Mouse (Mus musculus) hindbrain, postnatal 0 days (tissue): ENCODE measurements around the gene Ppp2ca. TPM values are rescaled to one million over a fixed set of nuclear protein-coding genes. Genes with fewer than 3 reads are reported as not detected.

Experiments used
- ATAC-seq: fragments of 200-750 bp; cut with Nextera tagmentation; 2 replicates; pipeline ENCODE4 v1.8.0; 2017; ENCODE audit warnings: mild to moderate bottlenecking, moderate TSS enrichment, moderate library complexity
- DNase-seq: peaks from one replicate; pipeline ENCODE4 v3.0.0-alpha.2; 2015; ENCODE audit warnings: low spot score
- H3K27ac ChIP-seq: fragments of 300-500 bp; sonication (generic); 2 replicates; pipeline ENCODE4 v1.5.1; 2014; ENCODE audit warnings: mild to moderate bottlenecking
- H3K27me3 ChIP-seq: fragments of 300-500 bp; sonication (generic); 2 replicates; pipeline ENCODE4 v1.6.1; 2014; ENCODE audit warnings: low read length, mixed read lengths; ENCODE audit not compliant: insufficient read depth
- H3K36me3 ChIP-seq: fragments of 300-500 bp; sonication (generic); 2 replicates; pipeline ENCODE4 v1.6.1; 2014; ENCODE audit warnings: low read length, mixed read lengths; ENCODE audit not compliant: insufficient read depth
- H3K4me1 ChIP-seq: fragments of 300-500 bp; sonication (generic); 2 replicates; pipeline ENCODE4 v1.6.1; 2014; ENCODE audit warnings: antibody characterized with exemption, low read length, mixed read lengths; ENCODE audit not compliant: insufficient read depth
- H3K4me2 ChIP-seq: fragments of 300-500 bp; sonication (generic); 2 replicates; pipeline ENCODE4 v1.6.1; 2014; ENCODE audit warnings: low read depth, mild to moderate bottlenecking, low read length, moderate library complexity, mixed read lengths
- H3K4me3 ChIP-seq: fragments of 300-500 bp; sonication (generic); 2 replicates; pipeline ENCODE4 v1.5.1; 2014; ENCODE audit warnings: low read length
- H3K9ac ChIP-seq: fragments of 300-500 bp; sonication (generic); replicated peaks from 2 replicates; pipeline ENCODE4 v1.6.1; 2014; ENCODE audit warnings: mild to moderate bottlenecking, low read length, moderate library complexity, mixed read lengths
- H3K9me3 ChIP-seq: fragments of 300-500 bp; sonication (generic); 2 replicates; pipeline ENCODE4 v1.6.1; 2016; ENCODE audit warnings: low read length, mixed read lengths
- CTCF ChIP-seq: IDR thresholded peaks from 2 replicates; pipeline ENCODE4 v1.5.1; 2016; ENCODE audit warnings: antibody characterized with exemption, control low read depth, low read depth
- WGBS: fragments of 180-500 bp; shearing (Covaris S2); extraction: QIAGEN DNeasy Blood & Tissue Kit; methylation state at CpG from one replicate; pipeline ENCODE4 v1.1.7; 2014; 5-methylcytosine and 5-hydroxymethylcytosine counted together
- polyA plus RNA-seq: library from polyadenylated mRNA; unstranded; fragments of >200 nt; fragmentation: Nextera tagmentation; extraction: Ambion mirVana; gene quantifications from 2 replicates; pipeline ENCODE4 v1.2.1, GENCODE M21; 2015
- total RNA-seq: library from RNA; depleted of rRNA; stranded (reverse); fragments of >200 nt; gene quantifications from 2 replicates; pipeline ENCODE4 v1.2.3, GENCODE M21; 2014

Gene Ppp2ca
- total and polyA plus RNA-seq, 2 experiments from 2014 or later: 115 to 117 TPM

DNA sequence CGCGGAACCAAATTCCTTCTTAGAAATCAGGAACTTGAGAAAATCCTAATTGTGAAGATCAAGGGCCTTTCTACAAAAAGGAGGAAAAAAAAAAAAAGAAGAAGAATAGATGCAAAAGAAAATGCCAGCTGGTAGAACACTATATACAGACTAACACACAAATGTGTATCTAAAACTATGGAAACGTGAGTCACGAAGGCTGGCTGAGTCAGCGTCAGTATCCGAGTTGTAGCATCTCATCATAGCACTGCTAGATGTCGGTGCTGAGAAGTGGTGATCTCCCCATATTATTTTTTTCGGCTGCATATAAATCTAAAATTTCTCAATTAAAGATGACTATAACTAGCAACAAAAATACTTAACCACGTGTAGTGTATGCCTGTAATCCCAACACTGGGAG lies 7.2 kb upstream of the Ppp2ca start:
- Histone ChIP-seq H3K4me3 (no peak overlapping the region), H3K9me3 (no peaks in the 10 kb centered on the region), H3K36me3 (no peaks in the 10 kb centered on the region), H3K4me2 (no peak overlapping the region), H3K27me3 (no peaks in the 10 kb centered on the region), H3K27ac (no peak overlapping the region), H3K4me1 (peaks cover 5% of the 10 kb centered on the region; the same call in 1 of the 2 replicates), H3K9ac (no peak overlapping the region)
- no peak for TF ChIP-seq CTCF
- DNase-seq (no peak), ATAC-seq (no peak)
- 89% methylated on average over 9 of the region's 9 CpGs for WGBS

DNA sequence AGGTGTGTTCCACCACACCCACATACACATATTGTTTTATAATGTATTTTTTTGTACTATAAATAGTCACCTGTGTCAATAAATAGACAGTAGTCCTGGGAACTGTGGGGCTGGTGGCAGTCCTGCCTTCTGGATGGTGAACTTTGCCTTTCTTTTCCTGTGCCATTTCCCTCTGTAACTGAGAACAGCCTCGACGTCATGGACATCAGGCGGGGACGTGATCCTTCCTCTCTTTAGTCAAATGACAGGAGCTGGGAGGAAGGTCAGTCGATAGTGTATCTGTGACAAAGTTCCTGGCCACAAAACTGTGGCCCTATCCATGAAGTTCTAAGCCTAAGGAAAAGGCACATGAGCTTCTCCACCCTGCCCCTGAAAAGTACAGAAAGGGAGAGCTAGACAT lies 3.9 kb upstream of the Ppp2ca start:
- ATAC-seq (no peak), DNase-seq (no peak)
- Histone ChIP-seq H3K4me2 (no peak overlapping the region), H3K9me3 (no peaks in the 10 kb centered on the region), H3K4me1 (peaks cover 9% of the 10 kb centered on the region), H3K27me3 (no peaks in the 10 kb centered on the region), H3K27ac (no peak overlapping the region), H3K4me3 (no peak overlapping the region), H3K36me3 (no peaks in the 10 kb centered on the region), H3K9ac (no peak overlapping the region)
- WGBS: 62% methylated on average over 5 of the region's 5 CpGs
- TF ChIP-seq CTCF: no peak

DNA sequence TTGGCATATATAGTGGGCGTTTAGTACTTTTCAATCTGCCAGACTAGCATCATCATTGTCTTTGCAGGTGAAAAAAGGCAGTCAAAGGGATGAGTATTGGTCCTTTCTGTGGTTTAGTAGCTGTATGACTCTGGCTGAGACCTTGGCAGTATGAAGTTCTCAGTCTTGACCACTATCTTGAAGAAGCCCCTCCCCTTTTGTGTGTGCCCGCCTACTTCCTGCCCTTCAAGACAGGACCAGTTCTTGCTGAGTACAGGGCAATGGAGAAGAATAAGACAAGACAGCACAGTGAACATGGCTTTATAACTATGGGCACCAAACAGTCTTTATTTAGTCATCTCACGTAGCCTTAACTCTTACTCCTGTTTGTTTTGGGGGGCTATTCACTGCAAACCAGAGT lies 1.5 kb upstream of the Ppp2ca start:
- H3K9me3 ChIP-seq: no peaks in the 10 kb centered on the region
- no peak overlapping the region for H3K4me2 ChIP-seq
- ATAC-seq (no peak), DNase-seq (no peak)
- no peaks in the 10 kb centered on the region for H3K36me3 ChIP-seq
- no peak overlapping the region for H3K4me3 ChIP-seq
- 76% methylated on average over 3 of the region's 3 CpGs for WGBS
- no peaks in the 10 kb centered on the region for H3K27me3 ChIP-seq
- H3K9ac ChIP-seq: no peak overlapping the region
- no peak for TF ChIP-seq CTCF
- H3K4me1 ChIP-seq: peaks cover 25% of the 10 kb centered on the region
- H3K27ac ChIP-seq: no peak overlapping the region; the same call in 1 of the 2 replicates

DNA sequence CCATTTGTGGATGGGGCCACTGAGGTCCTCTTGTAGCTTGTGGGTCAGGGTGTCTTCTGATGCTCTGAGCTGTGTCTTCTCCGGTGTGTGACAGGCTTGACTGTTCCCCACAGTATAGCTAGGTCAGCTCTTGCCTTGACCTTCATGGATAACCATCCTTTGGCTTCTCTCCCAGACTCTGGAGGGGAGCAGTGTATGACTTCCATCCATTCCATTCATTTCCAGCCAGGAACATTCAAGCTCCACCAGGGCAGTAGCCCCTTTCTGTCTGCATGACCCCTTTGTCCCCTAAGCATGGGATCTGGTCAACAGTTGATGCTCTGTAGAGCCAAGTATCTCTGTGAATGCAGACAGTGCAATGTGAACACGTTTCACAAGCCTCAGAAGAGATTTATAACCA lies 885 bp upstream of the Ppp2ca start:
- Histone ChIP-seq H3K27me3 (no peaks in the 10 kb centered on the region), H3K4me3 (no peak overlapping the region), H3K27ac (peak overlapping the region; percentile 100), H3K4me2 (peak overlapping the region; percentile 79), H3K9ac (no peak overlapping the region), H3K36me3 (no peaks in the 10 kb centered on the region), H3K9me3 (no peaks in the 10 kb centered on the region), H3K4me1 (peaks cover 26% of the 10 kb centered on the region)
- no peak for DNase-seq
- no peak for TF ChIP-seq CTCF
- ATAC-seq: no peak
- WGBS: 72% methylated on average over 2 of the region's 2 CpGs

DNA sequence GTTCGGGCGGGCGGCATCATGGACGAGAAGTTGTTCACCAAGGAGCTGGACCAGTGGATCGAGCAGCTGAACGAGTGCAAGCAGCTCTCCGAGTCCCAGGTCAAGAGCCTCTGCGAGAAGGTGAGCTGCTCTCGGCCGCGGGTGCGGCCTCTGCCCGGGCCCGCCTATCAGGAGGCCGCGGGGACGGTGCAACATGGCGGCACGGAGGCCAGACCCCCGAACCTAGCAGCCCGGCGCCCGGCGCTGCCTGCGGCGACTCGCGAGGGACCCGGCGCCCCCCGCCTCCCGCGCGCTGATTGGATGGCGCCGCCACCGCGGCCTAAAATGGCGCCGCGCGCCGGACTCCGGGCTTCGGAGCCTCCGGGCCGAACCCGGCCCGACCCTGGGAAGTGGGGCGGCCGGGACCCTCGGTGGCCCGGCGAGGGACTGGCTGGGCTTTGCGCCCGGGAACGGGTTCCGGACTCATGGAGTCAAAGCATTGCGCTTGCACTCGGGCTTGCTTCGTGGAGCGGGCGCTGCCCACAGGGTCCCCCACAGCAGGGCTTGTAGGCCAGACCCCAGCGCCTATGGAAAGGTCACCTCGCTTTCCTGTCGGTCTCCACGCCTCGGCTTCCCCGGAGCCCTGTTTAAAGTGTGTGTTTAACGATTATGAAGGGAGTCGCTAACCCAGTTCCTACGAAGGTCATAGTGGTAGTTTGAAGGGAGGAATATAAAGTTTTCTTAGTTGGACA lies 715 bp downstream of the Ppp2ca start:
- no peak for TF ChIP-seq CTCF
- ATAC-seq: peak; percentile 81
- peak; percentile 89 for DNase-seq
- Histone ChIP-seq H3K4me2 (peak overlapping the region; percentile 79), H3K4me1 (peaks cover 27% of the 10 kb centered on the region), H3K36me3 (no peaks in the 10 kb centered on the region), H3K9ac (peak overlapping the region; percentile 99), H3K27me3 (no peaks in the 10 kb centered on the region), H3K9me3 (no peaks in the 10 kb centered on the region), H3K27ac (peak overlapping the region; percentile 100), H3K4me3 (peak overlapping the region; percentile 99)
- 3% methylated on average over 70 of the region's 72 CpGs for WGBS

DNA sequence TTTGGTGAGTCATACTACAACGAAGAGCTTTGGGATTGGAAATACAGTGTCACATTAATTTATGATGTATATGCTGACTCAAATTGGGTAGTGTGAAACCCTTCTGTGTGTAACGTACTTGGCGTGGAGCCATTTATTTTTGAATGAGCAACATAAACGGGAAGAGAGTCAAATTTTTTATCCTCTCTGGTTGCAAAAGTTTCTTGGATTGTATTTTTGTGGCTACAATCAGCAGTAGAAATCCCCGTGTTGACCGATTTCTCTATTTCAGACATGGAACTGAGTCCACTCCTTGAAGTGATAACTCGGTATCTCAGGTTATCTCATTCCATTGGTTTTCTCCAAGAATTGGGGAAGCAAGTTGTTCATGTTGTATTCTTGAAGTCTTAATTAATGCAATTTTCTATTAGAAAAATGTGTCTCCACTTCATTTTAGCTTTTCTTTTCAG lies 1.3 kb downstream of the Ppp2ca start:
- 4% methylated on average over 7 of the region's 7 CpGs for WGBS
- H3K9me3 ChIP-seq: no peaks in the 10 kb centered on the region
- ATAC-seq: no peak
- H3K36me3 ChIP-seq: no peaks in the 10 kb centered on the region
- H3K4me3 ChIP-seq: peak overlapping the region; percentile 99
- peak overlapping the region; percentile 100 for H3K27ac ChIP-seq
- no peaks in the 10 kb centered on the region for H3K27me3 ChIP-seq
- no peak for TF ChIP-seq CTCF
- H3K4me1 ChIP-seq: peaks cover 31% of the 10 kb centered on the region
- H3K9ac ChIP-seq: peak overlapping the region; percentile 99
- H3K4me2 ChIP-seq: peak overlapping the region; percentile 79
- peak; percentile 20 for DNase-seq

DNA sequence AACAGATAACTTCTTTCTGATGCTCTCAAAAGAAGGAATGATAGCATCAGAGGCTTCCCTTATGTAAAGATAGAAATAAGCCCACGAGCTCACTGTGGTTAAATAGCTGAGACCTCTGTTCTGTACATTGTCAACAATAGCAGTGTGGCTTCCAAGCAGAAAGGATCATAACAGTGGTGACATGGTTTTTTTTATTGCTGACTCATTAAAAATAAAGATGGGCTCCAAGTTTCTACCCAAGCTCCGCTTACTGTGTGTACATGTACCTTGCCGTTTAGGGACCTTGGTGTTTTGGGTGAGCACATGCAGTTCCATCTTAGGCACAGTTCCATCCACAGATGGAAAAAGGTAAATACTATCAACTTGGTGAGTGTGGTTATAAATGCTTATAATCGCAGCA lies 4.5 kb downstream of the Ppp2ca start:
- Histone ChIP-seq H3K4me1 (peaks cover 25% of the 10 kb centered on the region), H3K4me3 (no peak overlapping the region), H3K9me3 (no peaks in the 10 kb centered on the region), H3K27ac (no peak overlapping the region), H3K4me2 (no peak overlapping the region), H3K9ac (no peak overlapping the region), H3K27me3 (no peaks in the 10 kb centered on the region), H3K36me3 (no peaks in the 10 kb centered on the region)
- DNase-seq (no peak), ATAC-seq (no peak)
- no peak for TF ChIP-seq CTCF
- WGBS: 86% methylated on average over 4 of the region's 4 CpGs
